Mouse (Mus musculus): ENCODE results near the gene Comp. TPM values are rescaled to one million over a fixed set of nuclear protein-coding genes. Genes with fewer than 3 reads are reported as not detected.

Gene Comp
- polyA plus RNA-seq, 1 experiment from 2014 or later = 2.8 TPM

DNA sequence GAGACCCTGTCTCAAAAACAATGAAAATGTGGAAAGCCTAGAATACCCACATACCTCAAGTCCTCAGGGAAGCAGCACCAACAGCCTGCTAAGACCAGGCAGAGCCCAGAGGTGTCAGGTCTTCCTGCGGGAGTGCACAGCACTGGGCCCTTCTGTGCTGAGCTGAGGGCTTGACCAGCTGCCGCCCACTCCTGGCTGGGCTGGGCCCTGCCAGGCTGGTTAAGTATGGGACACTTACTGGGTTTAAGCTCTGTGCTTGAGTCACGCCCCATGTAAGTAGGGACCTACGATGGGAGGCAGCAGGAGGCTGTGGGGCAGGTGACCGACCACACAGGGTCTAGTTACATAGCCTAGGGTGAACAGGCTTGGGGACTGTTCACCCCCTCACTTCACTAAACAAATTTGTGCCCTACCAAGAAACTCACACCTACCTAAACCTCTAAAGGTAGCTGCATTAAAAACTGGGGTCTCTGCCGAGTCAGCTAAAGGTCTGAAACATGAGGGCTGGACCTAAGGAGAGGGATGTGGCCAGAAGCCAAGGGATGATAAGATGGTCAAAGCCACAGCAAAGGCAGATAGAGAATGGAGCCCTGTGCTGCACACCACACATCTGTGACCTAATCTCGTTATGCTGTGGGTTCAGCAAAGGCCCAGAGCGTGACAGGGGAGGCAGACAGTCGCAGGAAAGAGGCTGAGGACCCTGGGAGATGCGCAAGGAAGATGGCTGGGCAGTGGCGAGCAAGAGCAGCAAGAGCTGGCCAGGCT lies 46.7 kb downstream of the Comp start:
- H3K9ac ChIP-seq = no peak overlapping the region
- H3K27ac ChIP-seq = no peak overlapping the region
- H3K4me3 ChIP-seq = no peak overlapping the region
- peaks cover 50% of the 10 kb centered on the region for H3K4me1 ChIP-seq (replicated peaks)
- no peaks in the 10 kb centered on the region for H3K27me3 ChIP-seq
- no peaks in the 10 kb centered on the region for H3K9me3 ChIP-seq (replicated peaks)
- H3K36me3 ChIP-seq = no peaks in the 10 kb centered on the region
- ATAC-seq (replicated peaks; ENCODE audit: insufficient number of reproducible peaks, insufficient read depth, low FRiP score, low read depth) = no peak
- H3K4me2 ChIP-seq = no peak overlapping the region
- 62% methylated on average over 11 of the region's 11 CpGs for WGBS

DNA sequence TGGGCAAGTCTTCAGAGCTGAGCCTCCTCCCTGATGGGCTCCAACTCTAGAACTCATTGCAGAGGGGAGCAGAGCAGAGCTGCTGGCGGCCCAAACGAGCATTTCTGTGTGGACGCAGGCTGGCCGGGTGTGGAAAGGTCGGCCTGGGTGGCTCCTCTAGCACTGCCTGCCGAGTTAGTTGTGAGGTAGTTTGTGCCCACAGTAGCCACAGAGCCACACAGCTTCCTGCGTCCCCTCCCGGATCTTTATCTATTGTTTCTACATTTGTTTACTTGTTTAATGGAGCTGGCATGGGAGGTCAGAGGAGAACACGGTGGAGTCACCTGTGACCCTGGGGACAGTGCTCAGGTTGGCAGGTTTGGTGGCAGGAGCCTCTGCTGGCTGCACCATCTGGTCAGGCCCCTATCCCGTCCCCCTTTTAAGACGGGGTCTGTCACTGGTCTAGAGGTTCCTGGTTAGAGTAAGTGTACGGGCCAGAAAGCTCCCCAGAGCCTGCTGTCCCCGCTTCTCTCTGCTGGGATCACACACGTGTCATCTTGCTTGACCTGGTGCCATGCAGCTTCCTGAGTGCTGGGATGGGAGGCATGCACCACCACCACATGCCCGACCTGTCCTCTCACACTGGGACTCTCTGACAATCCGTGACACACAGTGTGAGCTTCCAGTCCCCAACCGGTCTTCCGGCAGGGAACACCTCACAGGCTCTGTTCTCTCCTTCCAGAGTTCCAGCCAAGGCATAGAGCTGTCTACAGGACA lies 48.2 kb downstream of the Comp start:
- no peaks in the 10 kb centered on the region for H3K27me3 ChIP-seq
- no peak for ATAC-seq (replicated peaks; ENCODE audit: insufficient number of reproducible peaks, insufficient read depth, low FRiP score, low read depth)
- peaks cover 44% of the 10 kb centered on the region for H3K4me1 ChIP-seq (replicated peaks)
- no peaks in the 10 kb centered on the region for H3K36me3 ChIP-seq
- H3K9me3 ChIP-seq (replicated peaks) = no peaks in the 10 kb centered on the region
- no peak overlapping the region for H3K9ac ChIP-seq
- no peak overlapping the region for H3K4me3 ChIP-seq
- H3K27ac ChIP-seq = no peak overlapping the region
- no peak overlapping the region for H3K4me2 ChIP-seq
- 72% methylated on average over 18 of the region's 18 CpGs for WGBS

- no peak overlapping the region for H3K4me3 ChIP-seq
- H3K4me1 ChIP-seq (replicated peaks) = peaks cover 34% of the 10 kb centered on the region
- no peak overlapping the region for H3K27ac ChIP-seq
- no peaks in the 10 kb centered on the region for H3K27me3 ChIP-seq
- ATAC-seq (replicated peaks; ENCODE audit: insufficient number of reproducible peaks, insufficient read depth, low FRiP score, low read depth) = no peak
- H3K9me3 ChIP-seq (replicated peaks) = no peaks in the 10 kb centered on the region
- H3K4me2 ChIP-seq = no peak overlapping the region
- no peak overlapping the region for H3K9ac ChIP-seq
- WGBS = 94% methylated on average over 2 of the region's 2 CpGs
- no peaks in the 10 kb centered on the region for H3K36me3 ChIP-seq
Measured at GRCm38 (mm10) chr8:70422722-70423121, 49.4 kb downstream of the Comp start.

DNA sequence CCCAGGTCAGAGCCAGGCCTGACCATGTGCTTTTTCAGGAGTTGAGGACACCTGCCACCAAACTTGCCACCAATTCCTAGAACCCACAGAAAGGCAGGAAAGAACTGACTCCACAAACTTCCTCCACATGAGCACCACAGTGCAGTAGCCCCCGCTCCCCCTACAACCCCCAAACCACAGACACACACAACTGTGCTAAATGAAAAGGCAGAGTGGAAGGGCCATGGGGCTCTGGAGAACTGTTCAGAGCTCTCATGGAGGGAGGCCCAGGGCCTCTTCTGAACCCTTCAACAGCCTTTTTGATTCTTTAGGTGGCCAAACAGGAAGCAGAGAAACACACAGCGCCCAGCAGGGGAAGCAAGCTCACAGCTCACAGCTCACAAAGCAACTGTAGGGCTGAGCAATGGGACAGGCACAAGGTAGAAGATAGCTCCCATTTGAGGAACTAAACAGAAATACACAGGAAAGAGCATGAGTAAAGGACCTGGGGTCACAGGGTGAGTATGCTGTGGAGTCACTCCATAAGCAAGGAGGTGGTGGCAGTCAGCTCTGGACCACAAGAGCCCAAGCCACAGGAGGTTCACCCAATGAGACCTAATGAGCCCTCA lies 53.0 kb downstream of the Comp start:
- ATAC-seq (replicated peaks; ENCODE audit: insufficient number of reproducible peaks, insufficient read depth, low FRiP score, low read depth) = no peak
- H3K4me3 ChIP-seq = no peak overlapping the region
- no peaks in the 10 kb centered on the region for H3K9me3 ChIP-seq (replicated peaks)
- no peak overlapping the region for H3K4me2 ChIP-seq
- H3K27me3 ChIP-seq = no peaks in the 10 kb centered on the region
- H3K36me3 ChIP-seq = no peaks in the 10 kb centered on the region
- 88% methylated on average over 2 of the region's 2 CpGs for WGBS
- H3K27ac ChIP-seq = no peak overlapping the region
- H3K4me1 ChIP-seq (replicated peaks) = no peaks in the 10 kb centered on the region; the same call in 1 of the 2 replicates
- no peak overlapping the region for H3K9ac ChIP-seq

GRCm38 (mm10) chr8:70431213-70431612 lies 57.9 kb downstream of the Comp start:
- no peak overlapping the region for H3K4me3 ChIP-seq
- H3K27ac ChIP-seq = no peak overlapping the region
- H3K4me1 ChIP-seq (replicated peaks) = no peaks in the 10 kb centered on the region; the same call in 1 of the 2 replicates
- no peaks in the 10 kb centered on the region for H3K36me3 ChIP-seq
- WGBS = 94% methylated on average over 4 of the region's 4 CpGs
- no peak overlapping the region for H3K9ac ChIP-seq
- no peaks in the 10 kb centered on the region for H3K27me3 ChIP-seq
- no peak for ATAC-seq (replicated peaks; ENCODE audit: insufficient number of reproducible peaks, insufficient read depth, low FRiP score, low read depth)
- no peaks in the 10 kb centered on the region for H3K9me3 ChIP-seq (replicated peaks)
- H3K4me2 ChIP-seq = no peak overlapping the region

Other genes starting within 250 kb of the Comp start
- 29.5 and 35.6 TPM in 2 replicates for gene Nr2c2ap, start 242.2 kb upstream of the Comp start, polyA plus RNA-seq (2015; fragmentation: Nextera tagmentation; extraction: Ambion mirVana)
- 16.5 and 19.9 TPM in 2 replicates for gene Rfxank, start 234.4 kb upstream of the Comp start, polyA plus RNA-seq (2015; fragmentation: Nextera tagmentation; extraction: Ambion mirVana)
- gene Borcs8, start 234.1 kb upstream of the Comp start, polyA plus RNA-seq (2015; fragmentation: Nextera tagmentation; extraction: Ambion mirVana) = 31.5 and 38.7 TPM in 2 replicates
- gene Mef2b, start 233.8 kb upstream of the Comp start, polyA plus RNA-seq (2015; fragmentation: Nextera tagmentation; extraction: Ambion mirVana) = 0.28 and 0.44 TPM in 2 replicates
- 77.6 and 89.7 TPM in 2 replicates for gene Tmem161a, start 201.2 kb upstream of the Comp start, polyA plus RNA-seq (2015; fragmentation: Nextera tagmentation; extraction: Ambion mirVana)
- 7.6 and 12.5 TPM in 2 replicates for gene Slc25a42, start 161.3 kb upstream of the Comp start, polyA plus RNA-seq (2015; fragmentation: Nextera tagmentation; extraction: Ambion mirVana)
- 22.1 and 27.4 TPM in 2 replicates for gene Sugp2, start 139.3 kb upstream of the Comp start, polyA plus RNA-seq (2015; fragmentation: Nextera tagmentation; extraction: Ambion mirVana)
- 16.4 and 24.0 TPM in 2 replicates for gene Armc6, start 139.1 kb upstream of the Comp start, polyA plus RNA-seq (2015; fragmentation: Nextera tagmentation; extraction: Ambion mirVana)
- gene Homer3, start 90.7 kb upstream of the Comp start, polyA plus RNA-seq (2015; fragmentation: Nextera tagmentation; extraction: Ambion mirVana) = 24.2 and 33.6 TPM in 2 replicates
- 25.2 and 33.6 TPM in 2 replicates for gene Ddx49, start 71.1 kb upstream of the Comp start, polyA plus RNA-seq (2015; fragmentation: Nextera tagmentation; extraction: Ambion mirVana)
- gene Cope, start 71.0 kb upstream of the Comp start, polyA plus RNA-seq (2015; fragmentation: Nextera tagmentation; extraction: Ambion mirVana) = 241 and 335 TPM in 2 replicates
- 1.3 and 2.3 TPM in 2 replicates for gene Cers1, start 57.8 kb upstream of the Comp start, polyA plus RNA-seq (2015; fragmentation: Nextera tagmentation; extraction: Ambion mirVana)
- 0.31 and 1.4 TPM in 2 replicates for gene Gdf1, start 43.7 kb upstream of the Comp start, polyA plus RNA-seq (2015; fragmentation: Nextera tagmentation; extraction: Ambion mirVana)
- gene Upf1, start 20.3 kb upstream of the Comp start, polyA plus RNA-seq (2015; fragmentation: Nextera tagmentation; extraction: Ambion mirVana) = 10.5 and 13.4 TPM in 2 replicates
- gene Crtc1, start 66.0 kb downstream of the Comp start, polyA plus RNA-seq (2015; fragmentation: Nextera tagmentation; extraction: Ambion mirVana) = 8.7 and 14.2 TPM in 2 replicates
- gene Klhl26, start 103.4 kb downstream of the Comp start, polyA plus RNA-seq (2015; fragmentation: Nextera tagmentation; extraction: Ambion mirVana) = 8.7 and 12.7 TPM in 2 replicates
- gene Tmem59l, start 113.8 kb downstream of the Comp start, polyA plus RNA-seq (2015; fragmentation: Nextera tagmentation; extraction: Ambion mirVana) = 0.24 and 0.96 TPM in 2 replicates
- gene Crlf1, start 119.6 kb downstream of the Comp start, polyA plus RNA-seq (2015; fragmentation: Nextera tagmentation; extraction: Ambion mirVana) = 3.8 and 11.1 TPM in 2 replicates
- gene Rex1bd, start 133.2 kb downstream of the Comp start, polyA plus RNA-seq (2015; fragmentation: Nextera tagmentation; extraction: Ambion mirVana) = 116 and 117 TPM in 2 replicates
- gene Uba52, start 137.2 kb downstream of the Comp start, polyA plus RNA-seq (2015; fragmentation: Nextera tagmentation; extraction: Ambion mirVana) = 684 and 768 TPM in 2 replicates
- gene Fkbp8, start 154.2 kb downstream of the Comp start, polyA plus RNA-seq (2015; fragmentation: Nextera tagmentation; extraction: Ambion mirVana) = 203 and 274 TPM in 2 replicates
- 64.5 and 68.8 TPM in 2 replicates for gene Kxd1, start 154.4 kb downstream of the Comp start, polyA plus RNA-seq (2015; fragmentation: Nextera tagmentation; extraction: Ambion mirVana)
- gene Ell, start 165.9 kb downstream of the Comp start, polyA plus RNA-seq (2015; fragmentation: Nextera tagmentation; extraction: Ambion mirVana) = 10.8 and 15.0 TPM in 2 replicates
- 92.9 and 121 TPM in 2 replicates for gene Isyna1, start 220.8 kb downstream of the Comp start, polyA plus RNA-seq (2015; fragmentation: Nextera tagmentation; extraction: Ambion mirVana)
- 62.1 and 82.6 TPM in 2 replicates for gene Ssbp4, start 235.3 kb downstream of the Comp start, polyA plus RNA-seq (2015; fragmentation: Nextera tagmentation; extraction: Ambion mirVana)
- gene Lrrc25, start 242.6 kb downstream of the Comp start, polyA plus RNA-seq (2015; fragmentation: Nextera tagmentation; extraction: Ambion mirVana) = 1.4 and 3.4 TPM in 2 replicates

Data from heart, embryonic 15.5 days (tissue).